Comparison of ENCODE assay signal across 14 mouse cellular contexts in the genomic region with DNA sequence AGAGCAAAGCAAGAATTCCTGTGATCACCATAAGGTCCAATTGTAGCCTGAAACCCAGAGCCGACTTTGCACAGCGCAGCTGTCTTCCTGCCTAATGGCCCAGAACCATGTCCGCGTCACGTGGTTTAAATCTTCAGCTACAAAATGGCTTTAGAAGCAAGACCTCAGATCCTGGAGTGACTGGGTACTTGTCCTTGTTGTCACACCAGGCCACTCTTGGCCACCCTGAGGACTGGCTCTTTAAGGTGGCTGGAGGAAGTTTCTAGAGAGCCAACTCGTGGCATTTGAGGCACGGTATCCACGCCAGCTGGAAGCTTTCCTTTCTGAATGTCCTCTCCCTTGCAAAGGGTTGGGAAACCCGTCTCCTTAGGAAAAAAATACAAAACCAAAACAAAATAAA. TPM values are rescaled to one million over a fixed set of nuclear protein-coding genes. Genes with fewer than 3 reads are reported as not detected.
DNase-seq lines count a peak whose midpoint lies in the region; ATAC-seq and TF ChIP-seq lines count a peak whose summit lies in the region.
"Had no signal": no experiment of that assay in that cellular context is flagged by ENCODE, and none has a peak within 500 bp of the region (broad histone marks: within the 10 kb centered on the region; RNA-seq: fewer than 3 reads in every experiment).

No protein-coding gene starts in this region.

- H3K9me3 ChIP-seq in lung, embryonic 14.5 days (ENCODE audit: low read depth, low read length), result no peaks in the 10 kb centered on the region
- H3K9me3 ChIP-seq: limb, embryonic 10.5 days; megakaryocyte, embryonic 14.5 days had no signal

- H3K9ac ChIP-seq in lung, embryonic 14.5 days, result no peak overlapping the region

- WGBS in lung, embryonic 14.5 days, result 60% methylated on average over 9 of the region's 9 CpGs

- ATAC-seq in lung, embryonic 14.5 days (ENCODE audit: insufficient read depth), result no peak
- ATAC-seq: inflammation-experienced regulatory T-cells, adult 6 months had no signal

- H3K27ac ChIP-seq in lung, embryonic 14.5 days (ENCODE audit: low read depth), result peak overlapping the region; percentile 45; the same call in 1 of the 2 replicates

- H3K4me3 ChIP-seq in C2C12 (ENCODE audit: insufficient read depth, poor library complexity, severe bottlenecking), result no peak overlapping the region
- no peak overlapping the region for H3K4me3 ChIP-seq in lung, embryonic 14.5 days (ENCODE audit: low read depth, low read length)
- H3K4me3 ChIP-seq: limb, embryonic 10.5 days; megakaryocyte, embryonic 14.5 days had no signal

- H3K27me3 ChIP-seq in C2C12 (ENCODE audit: control insufficient read depth, insufficient read depth, insufficient read length), result peaks cover 13% of the 10 kb centered on the region
- H3K27me3 ChIP-seq in lung, embryonic 14.5 days (ENCODE audit: insufficient read depth, low read length), result no peaks in the 10 kb centered on the region

- H3ac ChIP-seq in C2C12 (ENCODE audit: control insufficient read depth, insufficient read length, low read depth), result no peak overlapping the region

- DNase-seq in gastrocnemius, adult 18-20 months (ENCODE audit: low spot score), result peak; percentile 48
- no peak for DNase-seq in gastrocnemius, postnatal 4 days (ENCODE audit: low spot score in 2 of 2)
- DNase-seq in kidney, adult 11 months, result peak; percentile 64
- peak; percentile 47 for DNase-seq in lung, embryonic 14.5 days
- no peak for DNase-seq in retina, postnatal 1 day
- no peak for DNase-seq in spleen, postnatal 36 days (ENCODE audit: low spot score in 2 of 2)
- DNase-seq in heart, adult 8-10 months (ENCODE audit: low spot score), result no peak
- DNase-seq: cerebellum, adult 9-11 months; thymus, adult 2 months had no signal

- TF ChIP-seq CTCF in C2C12 (IDR thresholded peaks at IDR 0.05; ENCODE audit: control insufficient read depth, insufficient read depth, insufficient read length), result no peak
- no peak for TF ChIP-seq CTCF in lung, embryonic 14.5 days (IDR thresholded peaks at IDR 0.05; ENCODE audit: low read depth)

- no peaks in the 10 kb centered on the region for H3K4me1 ChIP-seq in lung, embryonic 14.5 days (ENCODE audit: insufficient read depth)

- no peaks in the 10 kb centered on the region for H3K79me2 ChIP-seq in C2C12 (ENCODE audit: control insufficient read depth, insufficient read depth)

- H3K36me3 ChIP-seq in C2C12 (ENCODE audit: control insufficient read depth, insufficient read depth), result no peaks in the 10 kb centered on the region
- no peaks in the 10 kb centered on the region for H3K36me3 ChIP-seq in lung, embryonic 14.5 days (ENCODE audit: insufficient read depth)
- H3K36me3 ChIP-seq: limb, embryonic 10.5 days had no signal

- H3K4me2 ChIP-seq in lung, embryonic 14.5 days, result no peak overlapping the region

- H3K79me3 ChIP-seq in C2C12 (ENCODE audit: low read depth), result no peaks in the 10 kb centered on the region

TF ChIP-seq in C2C12, 6 proteins besides CTCF, POLR2A, EP300 and RAD21:
- TF ChIP-seq CEBPB (IDR thresholded peaks at IDR 0.05; ENCODE audit: low read depth), result no peak
- TF ChIP-seq FOSL1 (IDR thresholded peaks at IDR 0.05; ENCODE audit: insufficient read depth, low read length, poor library complexity, severe bottlenecking), result no peak
- TF ChIP-seq USF1 (IDR thresholded peaks at IDR 0.05; ENCODE audit: low read depth), result peak; percentile 64
- TF ChIP-seq MYOD1 (IDR thresholded peaks at IDR 0.05; ENCODE audit: control insufficient read depth, insufficient read length, low read depth), result no peak
TF ChIP-seq in C2C12: peak in this region for 1.

RNA-seq across cellular contexts. Expression of a gene that starts 10.1 kb away (rescaled TPM):
- total RNA-seq in gastrocnemius, adult 18-20 months (2021), result not detected
- not detected for total RNA-seq in gastrocnemius, postnatal 4 days (2021)
- not detected for polyA plus RNA-seq in C2C12 (2012; fragmentation: generic; extraction: Trizol)
- polyA plus RNA-seq in lung, embryonic 14.5 days (2014; fragmentation: Nextera tagmentation; extraction: Ambion mirVana), result not detected in 2 replicates
- not detected for total RNA-seq in heart, adult 8-10 months (2022)
- polyA plus RNA-seq: heart, embryonic 14.5 days; inflammation-experienced regulatory T-cells, adult 6 months; limb, embryonic 10.5 days had no signal

RNA-seq across cellular contexts. Expression of a gene that starts 33.8 kb away (rescaled TPM):
- total RNA-seq in gastrocnemius, adult 18-20 months (2021), result not detected
- not detected for total RNA-seq in gastrocnemius, postnatal 4 days (2021)
- polyA plus RNA-seq in C2C12 (2012; fragmentation: generic; extraction: Trizol), result 0.05 TPM
- 0.19 and 0.22 TPM in 2 replicates for polyA plus RNA-seq in lung, embryonic 14.5 days (2014; fragmentation: Nextera tagmentation; extraction: Ambion mirVana)
- total RNA-seq in heart, adult 8-10 months (2022), result under 1 TPM in 1 of 4 experiments, not detected in 3; 0.26 TPM
- polyA plus RNA-seq: heart, embryonic 14.5 days; inflammation-experienced regulatory T-cells, adult 6 months; limb, embryonic 10.5 days had no signal

RNA-seq across cellular contexts. Expression of a gene that starts 45.6 kb away (rescaled TPM):
- not detected for total RNA-seq in gastrocnemius, adult 18-20 months (2021)
- not detected for total RNA-seq in gastrocnemius, postnatal 4 days (2021)
- polyA plus RNA-seq in C2C12 (2012; fragmentation: generic; extraction: Trizol), result not detected
- not detected in 2 replicates for polyA plus RNA-seq in lung, embryonic 14.5 days (2014; fragmentation: Nextera tagmentation; extraction: Ambion mirVana)
- not detected for total RNA-seq in heart, adult 8-10 months (2022)
- polyA plus RNA-seq: heart, embryonic 14.5 days; inflammation-experienced regulatory T-cells, adult 6 months; limb, embryonic 10.5 days; thymus, adult 2 months had no signal

RNA-seq across cellular contexts. Expression of a gene that starts 50.3 kb away (rescaled TPM):
- under 1 TPM in 1 of 2 experiments, not detected in 1; 0.33 TPM for total RNA-seq in gastrocnemius, adult 18-20 months (2021)
- under 1 TPM; 0.67 to 0.74 TPM for total RNA-seq in gastrocnemius, postnatal 4 days (2021)
- 0.09 TPM for polyA plus RNA-seq in C2C12 (2012; fragmentation: generic; extraction: Trizol)
- polyA plus RNA-seq in lung, embryonic 14.5 days (2014; fragmentation: Nextera tagmentation; extraction: Ambion mirVana), result 1.7 and 2.2 TPM in 2 replicates
- total RNA-seq in heart, adult 8-10 months (2022), result 1 to 10 TPM; 1.0 to 1.1 (median 1.0) TPM

Comparison
In these comparisons a context has a peak if more than half of its experiments do, and no peak if none do; other contexts are left out.
1. DNase-seq: peak in gastrocnemius, adult 18-20 months (single experiment), kidney, adult 11 months (single experiment) and lung, embryonic 14.5 days (single experiment); none in gastrocnemius, postnatal 4 days (0 of 2), retina, postnatal 1 day (single experiment), spleen, postnatal 36 days (0 of 2) and heart, adult 8-10 months (single experiment).